Mouse (Mus musculus) frontal cortex, adult 2 months (tissue): ENCODE measurements around the gene Rnft2. TPM values are rescaled to one million over a fixed set of nuclear protein-coding genes. Genes with fewer than 3 reads are reported as not detected.

Experiments used
- DNase-seq, 2 experiments: peaks; one replicate each; pipeline ENCODE4 v3.0.0; 2022; ENCODE audit warnings: low spot score in 1 of 2; ENCODE audit errors: extremely low spot score in 1 of 2
- polyA plus RNA-seq: library from polyadenylated mRNA; depleted of rRNA; stranded (reverse); fragments of >200 nt; gene quantifications from 2 replicates; pipeline ENCODE4 v1.2.3, GENCODE M21; 2012; rRNA removed

Gene Rnft2
- polyA plus RNA-seq, 1 experiment = 58.6 TPM

GRCm38 (mm10) chr5:118144327-118144726, 100.6 kb downstream of the Rnft2 start:
- no peak for DNase-seq

DNA sequence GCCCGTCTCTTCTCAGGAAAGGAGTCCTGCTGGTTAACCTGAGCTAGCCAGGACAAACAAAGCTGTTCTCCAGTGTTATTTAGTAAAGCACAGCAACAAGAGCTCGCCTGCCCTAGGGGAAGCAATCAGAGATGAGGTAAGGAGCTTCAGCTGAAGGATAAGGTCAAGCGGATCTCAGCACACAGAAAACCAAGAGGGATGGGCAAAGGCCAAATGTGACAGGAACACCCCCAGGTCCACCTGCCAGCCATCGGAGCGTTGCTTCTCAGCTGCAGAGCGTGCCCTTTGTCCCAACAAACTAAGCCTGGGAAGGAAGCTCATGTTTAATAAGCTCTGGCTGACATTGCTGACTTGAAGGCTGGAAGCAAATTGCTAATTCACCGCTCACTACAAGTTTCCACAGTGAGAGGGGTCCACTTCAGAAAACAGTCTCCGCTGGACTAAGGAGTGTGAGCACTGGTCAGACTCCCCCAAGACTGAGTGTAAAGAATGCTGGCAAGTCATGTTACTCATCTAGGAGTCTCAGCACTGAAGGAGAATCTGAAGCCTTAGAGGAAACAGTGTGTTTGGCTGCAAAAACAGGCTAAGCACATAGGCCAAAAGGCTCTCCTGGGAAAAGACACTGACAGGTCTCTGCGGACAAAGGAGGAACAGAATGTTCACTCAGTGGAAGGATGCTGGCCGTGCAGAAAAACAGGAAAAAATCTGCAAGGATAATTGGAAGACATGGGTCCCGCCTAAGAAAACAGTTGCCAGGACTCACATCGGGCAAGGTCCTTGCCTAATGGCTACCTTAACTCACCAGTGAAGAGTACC, 101.5 kb downstream of the Rnft2 start:
- no peak for DNase-seq

DNA sequence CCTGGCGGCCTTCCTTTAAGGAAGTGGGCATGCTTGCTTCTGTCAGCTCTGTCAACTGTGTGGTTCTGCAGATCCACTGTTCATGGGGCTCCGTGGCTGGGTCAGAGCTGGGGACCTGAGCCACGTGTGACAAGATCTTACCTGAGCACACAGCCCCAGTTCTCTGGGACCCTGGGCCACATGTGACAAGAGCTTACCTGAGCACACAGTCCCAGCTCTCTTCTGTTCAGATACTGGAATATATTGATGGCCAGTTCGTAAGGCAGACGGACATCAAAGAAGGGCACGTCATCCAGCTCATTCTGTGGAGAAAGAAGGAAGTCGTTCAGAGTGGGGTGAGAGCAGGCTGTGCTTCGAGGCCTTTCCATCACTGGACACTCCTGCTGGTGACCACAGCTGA, 102.4 kb downstream of the Rnft2 start:
- DNase-seq = no peak

Other genes with a start within 250 kb of the Rnft2 start
- gene Tesc, start 217.4 kb downstream of the Rnft2 start, polyA plus RNA-seq = 56.2 and 60.6 TPM in 2 replicates
- 29.2 and 30.2 TPM in 2 replicates for gene Fbxw8, start 89.7 kb downstream of the Rnft2 start, polyA plus RNA-seq
- gene Hrk, start 80.5 kb downstream of the Rnft2 start, polyA plus RNA-seq = 17.0 and 22.1 TPM in 2 replicates
- gene 2410131K14Rik, start 111 bp upstream of the Rnft2 start, polyA plus RNA-seq = 14.4 and 14.9 TPM in 2 replicates